Mouse (Mus musculus) small intestine, adult 2 months (tissue): ENCODE measurements around the gene Sec61b.

Experiments used
- CTCF ChIP-seq: fragments of 200-500 bp; IDR thresholded peaks from 2 replicates; pipeline ENCODE4 v1.5.1; 2012; ENCODE audit warnings: low read depth, mild to moderate bottlenecking, control low read depth, inconsistent platforms, low read length, moderate library complexity, mixed read lengths; ENCODE audit not compliant: insufficient replicate concordance, insufficient read length; ENCODE audit errors: extremely low read depth
- POLR2A ChIP-seq: fragments of 200-500 bp; IDR thresholded peaks from 2 replicates; pipeline ENCODE4 v1.6.1; 2012; ENCODE audit warnings: low read depth, mild to moderate bottlenecking, control low read depth, inconsistent platforms, low read length, moderate library complexity

- no peak for TF ChIP-seq CTCF
- TF ChIP-seq POLR2A, result no peak
Observed at GRCm38 (mm10) chr4:47529866-47530265, 55.4 kb downstream of the Sec61b start.
